Mouse (Mus musculus): ENCODE data around the gene 4930404N11Rik. TPM values are rescaled to one million over a fixed set of nuclear protein-coding genes. Genes with fewer than 3 reads are reported as not detected.

4930404N11Rik gene
- polyA plus RNA-seq, 1 experiment from 2014 or later, result 1.2 TPM

DNA sequence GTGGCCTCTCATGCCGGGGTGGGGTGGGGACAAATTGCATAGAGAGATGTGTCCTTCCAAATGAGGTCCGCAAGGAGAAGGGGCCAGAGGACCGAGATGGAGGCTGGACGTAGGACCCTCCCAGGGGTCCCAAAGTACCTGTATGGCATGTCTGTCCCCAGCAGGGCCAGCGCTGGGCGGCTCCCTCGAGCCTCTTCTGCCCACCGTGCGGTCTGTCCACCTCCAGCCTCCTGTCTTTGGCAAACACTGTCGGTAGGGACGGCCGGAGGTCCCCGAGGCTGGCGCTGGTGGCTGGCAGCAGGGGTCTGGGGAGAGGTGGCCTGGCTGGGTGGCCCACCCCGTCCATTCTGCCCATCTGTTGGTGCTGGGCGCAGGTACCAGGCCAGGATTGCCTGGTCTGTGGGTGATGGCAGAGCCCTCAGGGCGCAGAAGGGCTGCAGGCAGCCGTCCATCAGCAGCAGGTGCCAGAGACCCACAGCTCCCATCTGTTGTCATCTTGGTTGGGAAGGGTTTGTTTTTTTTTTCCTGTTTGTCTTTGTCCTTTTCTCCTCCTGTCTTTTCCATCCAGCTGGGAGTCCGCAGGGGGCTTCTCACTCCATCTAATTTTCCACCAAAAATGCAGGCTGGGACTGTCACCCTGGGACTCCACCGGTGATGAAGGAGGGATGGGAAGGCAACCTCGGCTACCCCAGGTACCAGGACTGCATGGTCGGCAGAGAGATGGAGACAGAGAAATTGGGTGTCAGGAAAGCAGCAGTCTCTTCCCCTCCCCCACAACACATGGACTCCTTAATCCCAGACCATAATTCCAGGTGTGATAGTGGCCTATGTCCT lies 35.0 kb upstream of the 4930404N11Rik start:
- Histone ChIP-seq H3K9me3 (no peaks in the 10 kb centered on the region), H3K9ac (0 out of 2 replicates have a peak overlapping the region, but pooled peaks have one; percentile 51), H3K27me3 (no peaks in the 10 kb centered on the region; the same call in 1 of the 2 replicates), H3K4me1 (peaks cover 53% of the 10 kb centered on the region), H3K4me2 (no peak overlapping the region), H3K36me3 (peaks cover 61% of the 10 kb centered on the region), H3K27ac (peak overlapping the region; percentile 96), H3K4me3 (no peak overlapping the region)
- ATAC-seq (ENCODE audit: insufficient number of reproducible peaks, insufficient read depth, low FRiP score, low TSS enrichment, low read depth), result no peak
- WGBS, result 55% methylated on average over 22 of the region's 22 CpGs

DNA sequence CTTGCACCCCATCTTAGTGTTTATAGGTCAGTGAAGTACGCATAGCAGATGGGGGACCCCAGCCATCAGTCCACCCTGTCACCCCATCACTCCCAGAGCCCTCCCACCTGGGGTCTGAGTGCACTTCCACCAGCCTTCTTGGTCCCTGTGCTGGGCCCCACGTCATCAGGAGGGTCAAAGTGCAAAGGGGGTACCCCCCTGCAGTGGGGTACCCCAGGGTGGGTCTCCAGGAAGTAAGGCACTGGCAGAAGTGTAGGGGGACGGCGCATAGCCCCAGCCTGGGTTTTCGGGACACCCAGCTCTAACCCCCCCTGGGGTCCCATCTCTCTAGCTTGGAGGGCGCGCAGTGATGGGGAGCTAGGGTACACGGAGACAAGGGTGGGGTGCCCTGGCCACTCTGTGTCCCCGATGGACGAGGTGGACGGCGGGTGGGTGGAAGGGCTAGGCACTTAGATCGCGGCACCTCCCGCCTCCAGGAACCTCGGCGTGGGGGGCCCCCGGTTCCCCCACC lies 34.2 kb upstream of the 4930404N11Rik start:
- no peak for ATAC-seq (ENCODE audit: insufficient number of reproducible peaks, insufficient read depth, low FRiP score, low TSS enrichment, low read depth)
- peaks cover 53% of the 10 kb centered on the region for H3K4me1 ChIP-seq
- H3K27me3 ChIP-seq, result no peaks in the 10 kb centered on the region; the same call in 1 of the 2 replicates
- no peak overlapping the region for H3K4me3 ChIP-seq
- H3K36me3 ChIP-seq, result peaks cover 56% of the 10 kb centered on the region
- no peak overlapping the region for H3K27ac ChIP-seq
- H3K9ac ChIP-seq, result no peak overlapping the region
- H3K9me3 ChIP-seq, result no peaks in the 10 kb centered on the region
- WGBS, result 80% methylated on average over 18 of the region's 18 CpGs
- no peak overlapping the region for H3K4me2 ChIP-seq

DNA sequence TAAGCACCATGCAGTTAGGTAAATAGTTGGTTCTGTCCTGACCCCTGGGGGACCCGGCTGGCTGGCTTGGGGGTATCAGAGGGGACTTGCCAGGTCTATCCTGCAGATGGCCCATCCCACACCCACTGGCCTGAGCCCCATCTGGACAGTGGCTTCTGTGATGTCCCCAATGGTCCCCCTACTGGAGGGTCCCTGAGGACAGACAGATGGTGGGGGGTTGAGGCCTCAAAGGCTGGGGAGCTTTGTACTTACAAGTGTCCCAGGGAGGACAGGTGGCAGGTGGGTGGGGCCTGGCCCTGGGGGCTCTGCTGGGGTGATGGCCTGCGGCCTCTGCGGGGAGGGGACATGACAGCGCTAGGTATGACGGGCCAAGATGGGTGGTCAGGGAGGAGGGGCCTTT lies 33.7 kb upstream of the 4930404N11Rik start:
- Histone ChIP-seq H3K4me3 (no peak overlapping the region), H3K4me1 (peaks cover 49% of the 10 kb centered on the region), H3K9ac (no peak overlapping the region), H3K4me2 (no peak overlapping the region), H3K36me3 (peaks cover 50% of the 10 kb centered on the region), H3K27me3 (no peaks in the 10 kb centered on the region), H3K27ac (no peak overlapping the region), H3K9me3 (no peaks in the 10 kb centered on the region)
- 74% methylated on average over 5 of the region's 5 CpGs for WGBS
- no peak for ATAC-seq (ENCODE audit: insufficient number of reproducible peaks, insufficient read depth, low FRiP score, low TSS enrichment, low read depth)

DNA sequence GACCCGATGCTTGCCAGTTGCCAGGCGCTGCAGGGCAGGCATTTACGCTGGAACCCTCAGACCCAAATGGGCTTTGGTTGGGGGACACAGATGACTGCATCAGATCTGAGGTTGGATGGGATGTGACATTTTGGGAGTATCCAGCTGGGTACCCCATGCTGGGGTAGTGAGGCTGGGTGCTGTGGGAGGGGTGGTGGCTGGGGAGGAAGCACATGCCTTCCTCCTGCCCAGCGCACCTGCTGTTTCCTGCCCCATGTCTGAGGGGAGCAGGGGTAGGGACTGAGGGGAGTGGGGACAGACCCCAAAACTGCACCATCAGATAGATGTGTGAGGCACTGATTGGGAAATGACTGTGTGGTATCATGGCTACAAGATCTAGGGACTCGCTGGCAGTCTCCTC lies 31.1 kb upstream of the 4930404N11Rik start:
- H3K27me3 ChIP-seq, result no peaks in the 10 kb centered on the region
- ATAC-seq (ENCODE audit: insufficient number of reproducible peaks, insufficient read depth, low FRiP score, low TSS enrichment, low read depth), result no peak
- peaks cover 39% of the 10 kb centered on the region for H3K36me3 ChIP-seq
- H3K4me2 ChIP-seq, result no peak overlapping the region
- H3K4me3 ChIP-seq, result no peak overlapping the region
- no peaks in the 10 kb centered on the region for H3K9me3 ChIP-seq
- 65% methylated on average over 5 of the region's 5 CpGs for WGBS
- H3K4me1 ChIP-seq, result peaks cover 38% of the 10 kb centered on the region
- H3K27ac ChIP-seq, result peak overlapping the region; percentile 48
- H3K9ac ChIP-seq, result 0 out of 2 replicates have a peak overlapping the region, but pooled peaks have one; percentile 32

DNA sequence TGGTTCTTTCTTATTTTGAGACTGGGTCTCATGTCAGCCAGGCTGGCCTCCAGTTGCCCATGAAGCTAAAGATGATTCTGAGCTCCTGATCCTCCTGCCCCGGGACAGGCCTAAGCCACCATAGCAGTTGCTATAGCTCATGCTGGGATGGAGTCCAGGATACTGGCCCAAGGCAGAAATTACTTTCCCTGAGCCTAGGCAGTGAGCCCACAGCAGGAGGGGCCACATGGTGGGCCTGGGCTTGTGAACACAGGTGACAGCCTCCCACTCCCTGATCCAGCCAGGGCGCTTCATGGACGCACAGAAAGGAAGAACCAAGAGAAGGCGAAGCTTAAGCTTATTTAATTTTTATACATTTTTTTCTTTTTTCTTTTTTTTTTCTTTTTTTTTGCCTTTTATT lies 30.2 kb upstream of the 4930404N11Rik start:
- 89% methylated on average over 4 of the region's 4 CpGs for WGBS
- peak overlapping the region; percentile 48; the same call in 1 of the 2 replicates for H3K27ac ChIP-seq

DNA sequence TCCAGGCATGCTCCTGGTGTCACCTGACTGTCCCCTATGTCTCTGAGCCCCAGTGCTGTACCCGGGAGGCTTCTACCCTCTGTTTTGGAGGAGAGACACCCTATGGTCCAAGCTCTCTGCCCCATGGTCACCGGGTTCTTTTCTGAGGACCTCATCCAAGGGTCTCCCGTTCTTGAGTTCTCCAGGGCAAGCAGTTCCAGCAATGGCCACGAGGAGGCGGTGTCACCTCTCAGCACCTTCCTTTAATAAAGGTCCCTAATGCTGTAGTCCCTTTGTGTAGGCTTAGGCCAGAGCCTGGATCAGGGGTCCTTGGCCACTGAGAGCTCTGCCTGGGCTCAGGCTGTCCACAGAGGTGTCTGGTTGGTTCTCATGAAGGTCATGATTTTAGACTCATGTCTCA lies 29.5 kb upstream of the 4930404N11Rik start:
- no peaks in the 10 kb centered on the region for H3K9me3 ChIP-seq

More for the DNA sequence above, 30.2 kb upstream of the 4930404N11Rik start:
- Histone ChIP-seq H3K4me2 (no peak overlapping the region), H3K36me3 (peaks cover 36% of the 10 kb centered on the region), H3K9ac (no peak overlapping the region), H3K27me3 (no peaks in the 10 kb centered on the region), H3K4me3 (no peak overlapping the region), H3K9me3 (no peaks in the 10 kb centered on the region), H3K4me1 (peaks cover 30% of the 10 kb centered on the region)
- no peak for ATAC-seq (ENCODE audit: insufficient number of reproducible peaks, insufficient read depth, low FRiP score, low TSS enrichment, low read depth)

DNA sequence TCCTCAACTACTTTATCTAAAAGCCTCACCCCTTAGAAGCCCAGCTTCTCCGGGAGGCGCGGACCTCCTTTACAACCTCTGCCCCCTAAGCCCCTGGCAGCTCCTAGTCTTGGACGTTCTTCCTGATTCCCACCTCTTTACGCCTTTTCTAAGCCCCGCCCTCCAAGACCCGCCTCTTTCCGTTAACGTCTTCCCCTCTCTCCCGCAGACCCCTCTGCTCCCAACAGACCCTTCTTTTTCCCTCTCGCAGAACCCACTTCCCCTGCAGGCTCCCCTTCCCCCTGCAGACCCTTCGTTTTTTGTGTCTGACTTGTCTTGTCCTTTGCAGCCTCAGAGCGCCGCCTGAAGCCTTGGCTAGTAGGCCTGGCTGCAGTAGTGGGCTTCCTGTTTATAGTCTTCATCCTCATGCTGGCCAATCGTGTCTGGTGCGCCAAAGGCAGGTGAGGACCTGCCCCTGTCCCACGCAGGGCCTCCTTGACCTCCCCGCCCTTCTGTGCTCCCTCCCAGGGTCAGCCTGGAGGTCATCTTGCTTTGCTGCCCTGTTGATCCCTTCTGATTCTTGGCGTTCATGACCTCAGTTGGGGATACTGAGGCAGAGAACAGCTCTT lies 27.9 kb upstream of the 4930404N11Rik start:
- Histone ChIP-seq H3K9me3 (no peaks in the 10 kb centered on the region), H3K36me3 (peaks cover 27% of the 10 kb centered on the region), H3K4me1 (peaks cover 18% of the 10 kb centered on the region), H3K9ac (peak overlapping the region; percentile 65), H3K27me3 (no peaks in the 10 kb centered on the region), H3K27ac (peak overlapping the region; percentile 62; the same call in 1 of the 2 replicates), H3K4me2 (peak overlapping the region; percentile 64), H3K4me3 (peak overlapping the region; percentile 36)
- ATAC-seq (ENCODE audit: insufficient number of reproducible peaks, insufficient read depth, low FRiP score, low TSS enrichment, low read depth), result no peak
- 6% methylated on average over 19 of the region's 19 CpGs for WGBS

More for the DNA sequence above, 29.5 kb upstream of the 4930404N11Rik start:
- no peak overlapping the region for H3K4me3 ChIP-seq
- no peak overlapping the region for H3K4me2 ChIP-seq
- no peak for ATAC-seq (ENCODE audit: insufficient number of reproducible peaks, insufficient read depth, low FRiP score, low TSS enrichment, low read depth)
- no peaks in the 10 kb centered on the region for H3K27me3 ChIP-seq
- H3K4me1 ChIP-seq, result peaks cover 22% of the 10 kb centered on the region
- H3K36me3 ChIP-seq, result peaks cover 28% of the 10 kb centered on the region
- WGBS, result 16% methylated on average over 5 of the region's 5 CpGs
- no peak overlapping the region for H3K9ac ChIP-seq
- H3K27ac ChIP-seq, result no peak overlapping the region

DNA sequence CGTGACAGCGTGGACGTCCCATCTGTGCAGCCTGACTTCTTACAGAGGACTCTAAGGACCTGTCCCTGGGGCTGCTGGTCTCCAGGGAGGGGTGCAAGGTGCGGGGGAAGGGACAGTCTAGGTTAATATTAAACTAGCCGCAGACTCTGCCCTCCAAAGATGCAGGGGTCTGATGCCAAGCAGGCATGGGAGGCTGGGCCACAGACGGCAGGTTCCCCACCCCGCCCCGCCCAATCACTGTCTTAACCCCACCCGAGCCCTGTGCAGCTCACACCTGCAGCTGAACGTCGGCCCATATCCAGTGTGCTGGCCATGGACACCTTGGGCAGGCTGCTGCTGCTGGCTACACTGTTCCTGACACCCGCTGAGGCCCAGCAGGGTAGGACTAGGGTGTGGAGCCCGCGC lies 27.2 kb upstream of the 4930404N11Rik start, which contains the start of gene Smim24:
TSS of gene Smim24 (plus strand) at position 271 of the 405 bp plus-strand sequence.
- H3K4me2 ChIP-seq, result peak within 1 kb of the TSS; percentile 64
- no peaks in the 10 kb centered on the region for H3K27me3 ChIP-seq
- peaks cover 35% of the 10 kb centered on the region for H3K36me3 ChIP-seq
- H3K27ac ChIP-seq, result peak within 1 kb of the TSS; percentile 62; the same call in 1 of the 2 replicates
- no peaks in the 10 kb centered on the region for H3K9me3 ChIP-seq
- H3K9ac ChIP-seq, result peak within 1 kb of the TSS; percentile 65
- 67% methylated on average over 14 of the region's 14 CpGs for WGBS
- H3K4me1 ChIP-seq, result peaks cover 18% of the 10 kb centered on the region
- peak within 1 kb of the TSS; percentile 36 for H3K4me3 ChIP-seq
- no peak for ATAC-seq (ENCODE audit: insufficient number of reproducible peaks, insufficient read depth, low FRiP score, low TSS enrichment, low read depth)

DNA sequence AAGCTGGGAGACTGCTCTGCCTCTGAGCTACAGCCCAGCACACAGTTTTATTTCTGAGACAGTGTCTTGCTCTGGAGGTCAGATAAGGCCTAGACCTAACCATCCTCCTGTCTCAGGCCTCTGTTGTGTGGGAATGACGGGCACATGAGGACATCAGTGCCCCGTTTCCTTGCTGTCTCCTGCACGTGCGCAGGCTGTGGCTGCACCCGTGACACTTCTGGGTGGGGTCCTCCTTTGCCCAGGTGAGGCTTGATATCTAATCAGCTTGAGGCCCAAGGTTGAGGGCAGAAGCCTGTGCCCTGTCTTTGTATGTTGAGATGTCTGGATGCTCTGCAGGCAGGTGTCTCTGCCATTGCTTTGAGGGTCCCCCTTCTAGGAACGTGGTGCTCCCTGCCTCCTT lies 26.7 kb upstream of the 4930404N11Rik start:
- no peak for ATAC-seq (ENCODE audit: insufficient number of reproducible peaks, insufficient read depth, low FRiP score, low TSS enrichment, low read depth)
- no peaks in the 10 kb centered on the region for H3K9me3 ChIP-seq
- H3K36me3 ChIP-seq, result peaks cover 37% of the 10 kb centered on the region
- peaks cover 18% of the 10 kb centered on the region for H3K4me1 ChIP-seq
- no peaks in the 10 kb centered on the region for H3K27me3 ChIP-seq
- 79% methylated on average over 6 of the region's 6 CpGs for WGBS
- no peak overlapping the region for H3K4me3 ChIP-seq
- no peak overlapping the region for H3K4me2 ChIP-seq
- no peak overlapping the region for H3K9ac ChIP-seq
- H3K27ac ChIP-seq, result no peak overlapping the region

DNA sequence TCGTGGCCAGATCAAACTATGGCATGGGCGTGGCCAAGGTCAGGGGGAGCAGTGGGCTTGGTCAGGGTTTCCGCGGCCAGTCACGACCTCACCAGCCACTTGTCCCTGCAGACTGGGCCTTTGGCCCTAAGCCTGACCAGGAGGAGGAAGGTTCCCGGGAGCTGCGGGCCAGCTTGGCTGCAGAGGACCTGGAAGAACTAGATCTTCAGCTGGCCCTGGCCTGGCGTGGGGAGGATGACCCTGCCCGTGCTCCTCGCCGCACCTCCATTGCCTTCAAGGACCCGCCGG lies 25.0 kb upstream of the 4930404N11Rik start:
- WGBS, result 90% methylated on average over 13 of the region's 13 CpGs
- Histone ChIP-seq H3K4me1 (peaks cover 18% of the 10 kb centered on the region), H3K4me2 (no peak overlapping the region), H3K9me3 (no peaks in the 10 kb centered on the region), H3K9ac (0 out of 2 replicates have a peak overlapping the region, but pooled peaks have one; percentile 11), H3K4me3 (no peak overlapping the region), H3K27ac (no peak overlapping the region), H3K27me3 (no peaks in the 10 kb centered on the region), H3K36me3 (peaks cover 43% of the 10 kb centered on the region)
- ATAC-seq (ENCODE audit: insufficient number of reproducible peaks, insufficient read depth, low FRiP score, low TSS enrichment, low read depth), result no peak

DNA sequence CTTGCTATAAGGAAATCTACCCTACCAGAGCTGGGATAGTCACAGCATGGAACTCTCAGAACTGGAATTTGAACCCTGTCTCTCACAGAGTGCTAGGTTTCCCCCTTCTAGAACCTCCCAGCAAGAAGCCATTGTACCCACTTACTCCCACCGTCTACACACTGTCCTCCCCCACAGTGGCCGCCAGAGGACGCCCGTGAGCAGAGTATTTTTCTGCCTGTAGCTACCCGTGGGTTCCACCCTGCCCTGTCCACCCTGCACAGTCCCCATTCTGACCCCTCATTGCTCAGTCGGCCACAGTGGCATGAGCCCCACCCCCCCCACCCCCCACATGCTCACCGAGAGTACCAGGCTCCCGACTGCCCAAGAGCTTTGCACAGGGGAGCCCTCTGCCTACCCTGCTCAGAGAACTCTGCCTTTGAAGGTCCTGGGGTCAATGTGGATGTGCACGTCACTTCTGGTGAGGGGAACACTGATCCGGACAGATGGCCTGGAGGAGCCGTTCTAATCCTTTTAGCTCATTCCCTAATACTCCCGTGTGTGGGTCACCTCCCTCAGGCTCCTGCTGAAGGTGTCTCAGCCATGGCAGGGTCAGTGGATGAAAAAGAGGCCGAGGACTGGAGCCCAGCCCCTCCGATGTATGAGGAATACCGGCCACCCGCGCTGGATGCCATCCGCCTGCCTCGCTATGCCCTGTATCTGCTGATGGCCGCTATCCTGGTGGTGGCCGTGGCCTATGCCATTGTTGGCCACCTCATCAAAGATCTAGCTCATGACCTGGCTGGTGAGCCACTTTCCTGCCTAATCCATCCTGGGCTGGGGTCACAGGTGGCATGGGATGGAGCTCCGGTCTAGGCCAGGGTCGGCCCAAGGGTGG lies 24.4 kb upstream of the 4930404N11Rik start:
- Histone ChIP-seq H3K27me3 (no peaks in the 10 kb centered on the region), H3K36me3 (peaks cover 43% of the 10 kb centered on the region), H3K4me3 (no peak overlapping the region), H3K4me1 (peaks cover 24% of the 10 kb centered on the region), H3K27ac (no peak overlapping the region), H3K9me3 (no peaks in the 10 kb centered on the region), H3K4me2 (no peak overlapping the region), H3K9ac (0 out of 2 replicates have a peak overlapping the region, but pooled peaks have one; percentile 32)
- peak; percentile 28; the same call in 1 of the 2 replicates for ATAC-seq (ENCODE audit: insufficient number of reproducible peaks, insufficient read depth, low FRiP score, low TSS enrichment, low read depth)
- 58% methylated on average over 23 of the region's 23 CpGs for WGBS

All from embryonic facial prominence, embryonic 13.5 days (tissue).